Mouse (Mus musculus) neural tube, embryonic 14.5 days (tissue): ENCODE measurements around the gene Cand2. TPM values are rescaled to one million over a fixed set of nuclear protein-coding genes. Genes with fewer than 3 reads are reported as not detected.
A peak's percentile ranks its signal among the peaks of the same experiment; 100 is the strongest.

ENCODE experiments used
- ATAC-seq: fragments of 200-750 bp; cut with Nextera tagmentation; 2 replicates; pipeline ENCODE4 v1.8.0; 2017; ENCODE audit warnings: low read depth, mild to moderate bottlenecking, moderate TSS enrichment, moderate library complexity
- H3K27ac ChIP-seq: fragments of 300-500 bp; sonication (generic); 2 replicates; pipeline ENCODE4 v1.5.1; 2014; ENCODE audit warnings: low read depth, mild to moderate bottlenecking, control low read depth, low read length, moderate library complexity, mixed read lengths
- H3K27me3 ChIP-seq: fragments of 300-500 bp; sonication (generic); 2 replicates; pipeline ENCODE4 v1.6.1; 2014; ENCODE audit warnings: low read length; ENCODE audit not compliant: control insufficient read depth, insufficient read depth
- H3K36me3 ChIP-seq: fragments of 300-500 bp; sonication (generic); 2 replicates; pipeline ENCODE4 v1.6.1; 2014; ENCODE audit warnings: low read length, mixed read lengths; ENCODE audit not compliant: control insufficient read depth, insufficient read depth
- H3K4me1 ChIP-seq: fragments of 300-500 bp; sonication (generic); 2 replicates; pipeline ENCODE4 v1.6.1; 2014; ENCODE audit warnings: low read length; ENCODE audit not compliant: control insufficient read depth, insufficient read depth
- H3K4me2 ChIP-seq: fragments of 300-500 bp; sonication (generic); 2 replicates; pipeline ENCODE4 v1.6.1; 2014; ENCODE audit warnings: mild to moderate bottlenecking, low read depth, low read length, control low read depth
- H3K4me3 ChIP-seq: fragments of 300-500 bp; sonication (generic); 2 replicates; pipeline ENCODE4 v1.5.1; 2014; ENCODE audit warnings: low read depth, low read length, control low read depth, mixed read lengths
- H3K9ac ChIP-seq: fragments of 300-500 bp; sonication (generic); replicated peaks from 2 replicates; pipeline ENCODE4 v1.6.1; 2014; ENCODE audit warnings: low read depth, mild to moderate bottlenecking, control low read depth, low read length, mixed read lengths
- H3K9me3 ChIP-seq: fragments of 300-500 bp; sonication (generic); 2 replicates; pipeline ENCODE4 v1.6.1; 2016; ENCODE audit warnings: low read length; ENCODE audit not compliant: control insufficient read depth
- WGBS: fragments of 180-500 bp; shearing (Covaris S2); extraction: QIAGEN DNeasy Blood & Tissue Kit; methylation state at CpG from one replicate; pipeline ENCODE4 v1.1.7; 2014; 5-methylcytosine and 5-hydroxymethylcytosine counted together
- microRNA-seq: library from miRNA; unstranded; fragments of <30 nt; microRNA quantifications from one replicate; pipeline ENCODE4, GENCODE M21; 2016
- polyA plus RNA-seq: library from polyadenylated mRNA; unstranded; fragments of >200 nt; fragmentation: Nextera tagmentation; extraction: Ambion mirVana; gene quantifications from 2 replicates; pipeline ENCODE4 v1.2.1, GENCODE M21; 2014

Gene Cand2
- polyA plus RNA-seq, 1 experiment from 2014 or later, result 8.3 TPM

GRCm38 (mm10) chr6:115853091-115853813 lies 78.9 kb downstream of the Cand2 start, which contains the start of the genes Mbd4 and Ift122:
Mbd4 (minus strand) TSS chr6:115853371.
Ift122 (plus strand) TSS chr6:115853470.
- Histone ChIP-seq H3K4me2 (peak within 1 kb of the TSS; percentile 75), H3K27me3 (no peaks in the 10 kb centered on the region), H3K4me1 (peaks cover 7% of the 10 kb centered on the region; the same call in 1 of the 2 replicates), H3K36me3 (no peaks in the 10 kb centered on the region), H3K4me3 (peak within 1 kb of the TSS; percentile 43), H3K9ac (peak within 1 kb of the TSS; percentile 61), H3K9me3 (no peaks in the 10 kb centered on the region), H3K27ac (peak within 1 kb of the TSS; percentile 64)
- ATAC-seq, result peak; percentile 99
- WGBS, result under 1% methylated on average over 51 of the region's 51 CpGs

- H3K9ac ChIP-seq, result peak overlapping the region; percentile 46
- H3K4me3 ChIP-seq, result peak overlapping the region; percentile 43
- no peaks in the 10 kb centered on the region for H3K9me3 ChIP-seq
- 49% methylated on average over 7 of the region's 7 CpGs for WGBS
- H3K4me1 ChIP-seq, result peaks cover 7% of the 10 kb centered on the region; the same call in 1 of the 2 replicates
- H3K27me3 ChIP-seq, result no peaks in the 10 kb centered on the region
- ATAC-seq, result no peak
- H3K4me2 ChIP-seq, result peak overlapping the region; percentile 75
- no peaks in the 10 kb centered on the region for H3K36me3 ChIP-seq
- H3K27ac ChIP-seq, result peak overlapping the region; percentile 60
Observed at GRCm38 (mm10) chr6:115853985-115854384, 79.6 kb downstream of the Cand2 start.

GRCm38 (mm10) chr6:115854432-115854831 lies 80.1 kb downstream of the Cand2 start:
- Histone ChIP-seq H3K36me3 (no peaks in the 10 kb centered on the region), H3K27me3 (no peaks in the 10 kb centered on the region), H3K4me1 (peaks cover 7% of the 10 kb centered on the region; the same call in 1 of the 2 replicates), H3K4me3 (no peak overlapping the region), H3K27ac (no peak overlapping the region), H3K9me3 (no peaks in the 10 kb centered on the region), H3K4me2 (no peak overlapping the region), H3K9ac (no peak overlapping the region)
- ATAC-seq, result no peak
- 79% methylated on average over 2 of the region's 2 CpGs for WGBS

Small RNA genes lying within 50 kb of the gene (microRNA-seq; reads per million reads assigned to microRNA genes)
- gene Mir7660, result not detected

Other genes with a start within 250 kb of the Cand2 start
- gene Tsen2, start 229.9 kb upstream of the Cand2 start, polyA plus RNA-seq, result 39.3 and 40.4 TPM in 2 replicates
- 0.45 and 0.63 TPM in 2 replicates for gene Mkrn2os, start 182.0 kb upstream of the Cand2 start, polyA plus RNA-seq
- 42.4 and 43.9 TPM in 2 replicates for gene Mkrn2, start 172.6 kb upstream of the Cand2 start, polyA plus RNA-seq
- 168 and 181 TPM in 2 replicates for gene Raf1, start 97.9 kb upstream of the Cand2 start, polyA plus RNA-seq
- gene Tmem40, start 12.1 kb upstream of the Cand2 start, polyA plus RNA-seq, result 1.1 and 1.2 TPM in 2 replicates
- 1,065 and 1,071 TPM in 2 replicates for gene Rpl32, start 34.2 kb downstream of the Cand2 start, polyA plus RNA-seq
- gene Efcab12, start 63.9 kb downstream of the Cand2 start, polyA plus RNA-seq, result 3.0 and 3.1 TPM in 2 replicates
- 8.4 and 10.8 TPM in 2 replicates for gene Mbd4, start 78.8 kb downstream of the Cand2 start, polyA plus RNA-seq
- 27.8 and 28.3 TPM in 2 replicates for gene Ift122, start 78.9 kb downstream of the Cand2 start, polyA plus RNA-seq
- 0.07 and 2.6 TPM in 2 replicates for gene Rho, start 157.2 kb downstream of the Cand2 start, polyA plus RNA-seq
- gene H1foo, start 170.4 kb downstream of the Cand2 start, polyA plus RNA-seq, result not detected in 2 replicates
- 4.2 and 14.1 TPM in 2 replicates for gene Plxnd1, start 220.5 kb downstream of the Cand2 start, polyA plus RNA-seq